Mouse (Mus musculus) forebrain, embryonic 14.5 days (tissue): ENCODE measurements around the gene Prex1. TPM values are rescaled to one million over a fixed set of nuclear protein-coding genes. Genes with fewer than 3 reads are reported as not detected.

Source experiments
- ATAC-seq: fragments of 200-750 bp; cut with Nextera tagmentation; 2 replicates; pipeline ENCODE4 v1.8.0; 2017; ENCODE audit warnings: mild to moderate bottlenecking, moderate library complexity
- DNase-seq: peaks from one replicate; pipeline ENCODE4 v3.0.0-alpha.2; 2015; ENCODE audit warnings: low spot score
- H3K27ac ChIP-seq: fragments of 300-500 bp; sonication (generic); 2 replicates; pipeline ENCODE4 v1.5.1; 2014; ENCODE audit warnings: low read depth, mild to moderate bottlenecking, control low read depth, low read length, moderate library complexity
- H3K27me3 ChIP-seq: fragments of 300-500 bp; sonication (generic); replicated peaks from 2 replicates; pipeline ENCODE4 v1.6.1; 2014; ENCODE audit warnings: low read length, control low read depth, mixed read lengths; ENCODE audit not compliant: control insufficient read depth, insufficient read depth
- H3K36me3 ChIP-seq: fragments of 300-500 bp; sonication (generic); 2 replicates; pipeline ENCODE4 v1.6.1; 2014; ENCODE audit warnings: low read length, control low read depth; ENCODE audit not compliant: control insufficient read depth, insufficient read depth
- H3K4me1 ChIP-seq: fragments of 300-500 bp; sonication (generic); 2 replicates; pipeline ENCODE4 v1.6.1; 2014; ENCODE audit warnings: antibody characterized with exemption, low read length, control low read depth; ENCODE audit not compliant: control insufficient read depth, insufficient read depth
- H3K4me2 ChIP-seq: fragments of 300-500 bp; sonication (generic); 2 replicates; pipeline ENCODE4 v1.6.1; 2014; ENCODE audit warnings: mild to moderate bottlenecking, control low read depth, low read length
- H3K4me3 ChIP-seq: fragments of 300-500 bp; sonication (generic); 2 replicates; pipeline ENCODE4 v1.5.1; 2014; ENCODE audit warnings: low read depth, low read length, control low read depth
- H3K9ac ChIP-seq: fragments of 300-500 bp; sonication (generic); 2 replicates; pipeline ENCODE4 v1.6.1; 2014; ENCODE audit warnings: mild to moderate bottlenecking, low read length, control low read depth, moderate library complexity
- H3K9me3 ChIP-seq: fragments of 300-500 bp; sonication (generic); replicated peaks from 2 replicates; pipeline ENCODE4 v1.6.1; 2016; ENCODE audit warnings: low read length, control low read depth, mixed read lengths; ENCODE audit not compliant: control insufficient read depth
- WGBS: fragments of 180-500 bp; shearing (Covaris S2); extraction: QIAGEN DNeasy Blood & Tissue Kit; methylation state at CpG from one replicate; pipeline ENCODE4 v1.1.7; 2014; 5-methylcytosine and 5-hydroxymethylcytosine counted together
- polyA plus RNA-seq: library from polyadenylated mRNA; unstranded; fragments of >200 nt; fragmentation: Nextera tagmentation; extraction: Ambion mirVana; gene quantifications from 2 replicates; pipeline ENCODE4 v1.2.1, GENCODE M21; 2014

Gene Prex1
- polyA plus RNA-seq, 1 experiment from 2014 or later, result 28.4 TPM

DNA sequence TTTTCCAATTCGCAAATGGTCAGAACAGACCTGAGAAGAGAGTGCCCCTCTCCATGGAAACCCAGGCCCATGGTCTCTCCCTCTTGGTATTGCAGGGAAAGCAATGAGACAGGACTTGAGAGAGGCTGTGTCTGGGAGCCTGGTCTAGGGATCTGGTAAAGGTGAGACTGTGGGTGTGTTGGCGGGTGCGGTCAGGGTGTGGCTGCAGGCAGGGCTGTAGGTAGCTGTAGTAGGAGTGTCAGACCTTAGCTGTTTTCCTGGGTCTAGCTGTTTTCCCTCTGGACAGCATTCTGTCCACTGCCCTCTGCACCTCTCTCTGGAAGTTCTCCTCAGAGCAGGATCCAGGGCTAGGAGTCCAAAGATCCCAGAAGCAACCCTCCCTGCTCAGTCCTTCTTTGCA lies 141.3 kb downstream of the Prex1 start:
- no peaks in the 10 kb centered on the region for H3K4me1 ChIP-seq
- H3K27me3 ChIP-seq, result no peaks in the 10 kb centered on the region
- DNase-seq, result no peak
- H3K9ac ChIP-seq, result no peak overlapping the region
- 89% methylated on average over 3 of the region's 3 CpGs for WGBS
- no peak overlapping the region for H3K4me3 ChIP-seq
- H3K36me3 ChIP-seq, result peaks cover 57% of the 10 kb centered on the region
- no peak overlapping the region for H3K4me2 ChIP-seq
- H3K27ac ChIP-seq, result no peak overlapping the region
- H3K9me3 ChIP-seq, result no peaks in the 10 kb centered on the region
- no peak for ATAC-seq

DNA sequence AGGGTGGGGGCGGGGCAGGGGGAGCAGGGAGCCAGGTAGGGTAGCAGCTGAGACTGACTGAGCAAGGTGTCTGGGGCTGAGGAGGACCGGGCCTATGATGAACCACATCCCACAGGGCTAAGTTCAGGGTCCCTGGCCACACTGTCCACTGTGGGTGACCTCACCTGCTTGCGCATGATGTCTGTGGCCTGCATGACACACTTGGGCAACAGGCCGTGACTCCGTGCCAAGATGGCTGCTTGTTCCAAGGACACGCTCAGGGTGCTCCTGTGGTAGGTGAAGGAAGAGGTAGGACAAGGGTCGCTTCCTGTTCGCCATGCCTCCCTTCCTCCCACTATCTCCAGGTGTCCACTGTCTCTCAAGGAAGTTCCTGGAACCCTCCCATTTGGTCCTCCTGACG lies 144.4 kb downstream of the Prex1 start:
- Histone ChIP-seq H3K4me3 (no peak overlapping the region), H3K27me3 (no peaks in the 10 kb centered on the region), H3K36me3 (peaks cover 47% of the 10 kb centered on the region), H3K9ac (no peak overlapping the region), H3K4me1 (no peaks in the 10 kb centered on the region), H3K9me3 (no peaks in the 10 kb centered on the region), H3K4me2 (no peak overlapping the region), H3K27ac (no peak overlapping the region)
- no peak for ATAC-seq
- 94% methylated on average over 9 of the region's 9 CpGs for whole genome bisulfite sequencing
- DNase-seq, result no peak

DNA sequence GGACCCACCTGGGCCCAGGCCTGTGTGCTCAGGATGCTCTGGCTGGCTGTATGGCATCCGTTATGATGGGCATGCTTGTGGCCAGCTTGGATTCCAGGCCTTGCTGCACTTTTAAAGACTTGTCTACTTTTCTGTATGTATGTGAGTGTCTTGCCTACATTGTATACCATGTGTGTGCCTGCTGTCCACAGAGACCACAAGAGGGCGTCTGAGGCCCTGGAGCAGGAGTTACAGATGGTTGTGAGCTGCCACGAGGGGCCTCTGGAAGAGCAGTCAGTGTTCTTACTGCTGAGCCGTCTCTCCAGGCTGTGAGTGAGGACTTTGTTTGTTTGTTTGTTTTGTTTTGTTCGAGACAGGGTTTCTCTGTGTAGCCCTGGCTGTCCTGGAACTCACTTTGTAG lies 148.1 kb downstream of the Prex1 start:
- no peak overlapping the region for H3K4me2 ChIP-seq
- H3K4me1 ChIP-seq, result no peaks in the 10 kb centered on the region
- H3K36me3 ChIP-seq, result peaks cover 31% of the 10 kb centered on the region
- no peak overlapping the region for H3K27ac ChIP-seq
- no peak overlapping the region for H3K4me3 ChIP-seq
- no peaks in the 10 kb centered on the region for H3K9me3 ChIP-seq
- no peaks in the 10 kb centered on the region for H3K27me3 ChIP-seq
- WGBS, result 77% methylated on average over 5 of the region's 5 CpGs
- H3K9ac ChIP-seq, result no peak overlapping the region
- no peak for ATAC-seq
- DNase-seq, result no peak

DNA sequence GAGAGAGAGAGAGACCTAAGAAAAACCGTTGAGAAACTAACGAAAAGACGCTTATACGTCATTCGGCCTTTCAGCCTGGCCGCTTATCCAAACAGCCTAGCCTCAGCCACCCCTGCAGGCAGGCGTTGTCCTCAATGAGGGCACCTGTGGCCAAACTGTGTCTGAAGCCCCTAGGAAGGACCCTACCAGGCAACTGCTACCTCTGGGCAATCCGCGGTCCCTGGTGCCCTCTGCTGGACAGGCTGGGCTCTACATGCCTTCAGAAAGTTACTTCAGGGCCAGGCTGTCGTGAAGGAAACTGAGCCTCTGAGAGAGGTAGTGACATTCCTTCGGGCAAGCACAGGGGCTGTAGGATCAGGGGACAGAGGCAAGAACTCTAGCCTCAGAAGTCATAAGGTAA lies 149.2 kb downstream of the Prex1 start:
- H3K4me3 ChIP-seq, result no peak overlapping the region
- H3K36me3 ChIP-seq, result peaks cover 22% of the 10 kb centered on the region; the same call in 1 of the 2 replicates
- H3K27me3 ChIP-seq, result no peaks in the 10 kb centered on the region
- H3K27ac ChIP-seq, result no peak overlapping the region
- ATAC-seq (peak; percentile 76), DNase-seq (peak; percentile 74)
- no peaks in the 10 kb centered on the region for H3K4me1 ChIP-seq
- 4% methylated on average over 11 of the region's 11 CpGs for WGBS
- no peaks in the 10 kb centered on the region for H3K9me3 ChIP-seq
- H3K4me2 ChIP-seq, result no peak overlapping the region
- no peak overlapping the region for H3K9ac ChIP-seq

DNA sequence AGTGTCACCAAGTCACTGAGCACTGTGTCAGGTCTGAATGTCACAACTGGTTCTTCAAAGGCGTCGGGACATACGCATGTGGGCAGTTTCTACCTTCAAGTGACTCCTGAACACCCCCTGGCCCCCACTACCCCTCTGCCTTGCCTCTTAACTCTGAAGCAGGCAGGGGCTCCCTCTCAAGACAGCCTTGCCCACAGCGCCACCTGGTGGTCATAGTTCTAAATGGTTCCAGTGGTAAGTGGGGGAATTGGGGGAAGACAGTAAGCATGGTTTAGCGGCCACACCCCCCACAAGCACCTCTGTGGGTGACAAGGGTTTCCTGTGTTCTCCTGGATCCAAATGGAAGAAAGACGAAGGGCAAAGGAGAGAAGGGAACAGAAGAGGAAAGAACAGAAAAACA lies 149.7 kb downstream of the Prex1 start:
- WGBS, result 10% methylated on average over 5 of the region's 6 CpGs

DNA sequence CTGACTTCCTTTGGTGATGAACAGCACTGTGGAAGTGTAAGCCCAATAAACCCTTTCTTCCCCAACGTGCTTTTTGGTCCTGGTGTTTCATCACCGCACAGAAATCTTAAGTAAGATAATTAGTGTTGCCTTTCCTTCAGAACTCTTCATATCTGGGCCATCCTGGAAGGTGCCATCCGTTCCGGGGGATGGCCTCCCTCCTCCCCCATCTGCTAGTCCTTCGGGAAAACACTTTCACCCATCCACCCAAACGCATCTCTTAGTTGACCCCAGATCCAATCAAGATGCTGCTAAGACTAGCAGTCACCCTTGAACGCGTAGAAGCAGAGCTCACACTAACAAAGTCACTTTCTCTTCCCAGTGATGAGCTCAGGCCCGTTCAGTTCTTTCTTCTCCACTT lies 150.6 kb downstream of the Prex1 start:
- peaks cover 9% of the 10 kb centered on the region; the same call in 1 of the 2 replicates for H3K36me3 ChIP-seq
- no peak overlapping the region for H3K4me2 ChIP-seq
- 92% methylated on average over 9 of the region's 9 CpGs for WGBS
- H3K27me3 ChIP-seq, result no peaks in the 10 kb centered on the region
- H3K9ac ChIP-seq, result no peak overlapping the region
- no peak overlapping the region for H3K4me3 ChIP-seq
- no peaks in the 10 kb centered on the region for H3K9me3 ChIP-seq
- ATAC-seq (no peak), DNase-seq (no peak)
- H3K27ac ChIP-seq, result no peak overlapping the region
- H3K4me1 ChIP-seq, result peaks cover 5% of the 10 kb centered on the region

More for the DNA sequence above, 149.7 kb downstream of the Prex1 start:
- Histone ChIP-seq H3K27ac (no peak overlapping the region), H3K9ac (no peak overlapping the region), H3K4me3 (no peak overlapping the region), H3K9me3 (no peaks in the 10 kb centered on the region), H3K36me3 (peaks cover 17% of the 10 kb centered on the region; the same call in 1 of the 2 replicates), H3K27me3 (no peaks in the 10 kb centered on the region), H3K4me1 (no peaks in the 10 kb centered on the region), H3K4me2 (no peak overlapping the region)
- DNase-seq (peak; percentile 87), ATAC-seq (peak; percentile 51)

DNA sequence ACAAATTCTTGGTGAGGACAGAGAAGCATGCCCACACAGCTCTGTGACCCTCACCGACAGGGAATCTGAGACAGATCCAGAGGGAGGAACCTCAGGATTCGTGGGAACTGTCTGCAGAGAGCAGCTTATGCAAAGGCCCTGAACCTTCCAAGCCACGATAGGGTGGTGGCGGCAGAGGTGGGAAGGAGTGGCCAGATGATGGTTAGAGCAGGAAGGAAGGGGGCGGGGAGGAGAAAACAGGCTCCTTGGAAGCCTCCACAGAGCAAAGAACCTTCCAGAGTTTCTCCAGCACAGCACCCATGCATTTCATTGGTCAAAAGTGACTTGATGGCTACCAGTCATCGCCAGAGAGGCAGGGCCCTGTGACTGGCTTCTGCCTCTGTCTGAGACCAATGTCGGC lies 151.9 kb downstream of the Prex1 start:
- DNase-seq (no peak), ATAC-seq (no peak)
- H3K4me2 ChIP-seq, result no peak overlapping the region
- H3K27ac ChIP-seq, result no peak overlapping the region
- H3K36me3 ChIP-seq, result 0 out of 2 replicates have a peak, but pooled peaks cover 3% of the 10 kb centered on the region
- peaks cover 7% of the 10 kb centered on the region for H3K4me1 ChIP-seq
- WGBS, result 61% methylated on average over 7 of the region's 7 CpGs
- no peak overlapping the region for H3K9ac ChIP-seq
- no peak overlapping the region for H3K4me3 ChIP-seq
- no peaks in the 10 kb centered on the region for H3K27me3 ChIP-seq
- H3K9me3 ChIP-seq, result no peaks in the 10 kb centered on the region

DNA sequence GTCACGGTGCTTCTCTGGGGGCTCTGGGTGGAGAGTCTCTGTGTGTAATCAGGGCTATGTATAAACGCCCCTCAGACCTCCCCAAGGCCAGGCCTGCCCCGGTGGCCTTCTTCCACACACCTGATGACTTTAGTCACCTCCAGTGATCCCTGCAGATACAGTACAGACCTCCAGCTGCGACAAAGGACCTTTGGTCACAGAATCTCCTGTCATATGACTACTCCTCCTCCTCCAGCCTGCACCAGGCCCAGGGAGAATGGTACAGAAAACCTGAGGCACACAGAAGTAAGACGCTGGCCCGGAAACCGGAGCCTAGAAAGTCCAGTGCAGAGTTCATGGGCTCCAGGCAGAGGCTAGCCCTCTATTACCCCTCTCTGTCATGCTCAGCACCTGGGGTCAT lies 152.8 kb downstream of the Prex1 start:
- ATAC-seq, result no peak
- H3K27ac ChIP-seq, result no peak overlapping the region
- H3K4me1 ChIP-seq, result peaks cover 7% of the 10 kb centered on the region
- H3K9ac ChIP-seq, result no peak overlapping the region
- no peaks in the 10 kb centered on the region for H3K9me3 ChIP-seq
- H3K36me3 ChIP-seq, result no peaks in the 10 kb centered on the region
- H3K4me2 ChIP-seq, result no peak overlapping the region
- no peak overlapping the region for H3K4me3 ChIP-seq
- WGBS, result 92% methylated on average over 7 of the region's 7 CpGs
- no peak for DNase-seq
- no peaks in the 10 kb centered on the region for H3K27me3 ChIP-seq

DNA sequence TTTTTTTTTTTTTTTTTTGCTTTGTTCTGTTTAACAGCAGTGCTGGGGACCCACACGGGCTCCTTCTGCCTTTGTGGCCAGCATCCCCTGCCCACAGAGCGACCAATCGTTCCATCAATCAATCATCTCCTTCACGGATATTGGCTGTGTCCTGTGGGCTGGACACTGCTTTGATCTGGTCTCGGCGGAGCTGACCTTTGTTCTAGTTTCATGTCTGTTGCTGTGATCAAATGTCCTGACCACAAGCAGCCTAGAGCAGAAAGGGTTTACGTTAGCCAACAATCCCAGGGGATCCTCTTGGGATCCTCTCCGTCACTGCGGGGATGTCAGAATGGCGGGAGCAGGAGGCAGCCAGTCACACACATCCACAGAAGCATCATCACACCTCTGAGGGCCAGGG lies 154.1 kb downstream of the Prex1 start:
- WGBS, result 29% methylated on average over 10 of the region's 10 CpGs
- Histone ChIP-seq H3K4me1 (peaks cover 7% of the 10 kb centered on the region), H3K4me2 (no peak overlapping the region), H3K9me3 (no peaks in the 10 kb centered on the region), H3K4me3 (no peak overlapping the region), H3K27me3 (no peaks in the 10 kb centered on the region), H3K36me3 (no peaks in the 10 kb centered on the region), H3K27ac (no peak overlapping the region), H3K9ac (no peak overlapping the region)
- ATAC-seq, result no peak
- no peak for DNase-seq
